Mouse (Mus musculus): ENCODE results near the gene Dab2ip. TPM values are rescaled to one million over a fixed set of nuclear protein-coding genes. Genes with fewer than 3 reads are reported as not detected.

Gene Dab2ip
- total RNA-seq, 4 experiments from 2014 or later, result 38.2 to 71.8 (median 40.3) TPM

GRCm38 (mm10) chr2:35621796-35622195 is 63.7 kb downstream of the Dab2ip start:
- DNase-seq (ENCODE audit: low spot score in 2 of 2), result peak in 1 of 2 experiments; percentile 27

- no peak for DNase-seq (ENCODE audit: low spot score in 2 of 2)
Measured at GRCm38 (mm10) chr2:35622261-35623103, 64.4 kb downstream of the Dab2ip start.

- no peak for DNase-seq (ENCODE audit: low spot score in 2 of 2)
Measured at GRCm38 (mm10) chr2:35623104-35623377, 65.0 kb downstream of the Dab2ip start.

- DNase-seq (ENCODE audit: low spot score in 2 of 2), result no peak
Measured at GRCm38 (mm10) chr2:35623431-35624148, 65.5 kb downstream of the Dab2ip start.

- DNase-seq (ENCODE audit: low spot score in 2 of 2), result no peak
Measured at GRCm38 (mm10) chr2:35624380-35625006, 66.4 kb downstream of the Dab2ip start.

GRCm38 (mm10) chr2:35625007-35625380 is 66.9 kb downstream of the Dab2ip start:
- DNase-seq (ENCODE audit: low spot score in 2 of 2), result no peak

GRCm38 (mm10) chr2:35625526-35625925 is 67.5 kb downstream of the Dab2ip start:
- no peak for DNase-seq (ENCODE audit: low spot score in 2 of 2)

GRCm38 (mm10) chr2:35626181-35626727 is 68.2 kb downstream of the Dab2ip start:
- no peak for DNase-seq (ENCODE audit: low spot score in 2 of 2)

- DNase-seq (ENCODE audit: low spot score in 2 of 2), result no peak
Measured at GRCm38 (mm10) chr2:35627298-35627898, 69.3 kb downstream of the Dab2ip start.

- no peak for DNase-seq (ENCODE audit: low spot score in 2 of 2)
Measured at GRCm38 (mm10) chr2:35628052-35628451, 70.0 kb downstream of the Dab2ip start.

GRCm38 (mm10) chr2:35628656-35629055 is 70.6 kb downstream of the Dab2ip start:
- no peak for DNase-seq (ENCODE audit: low spot score in 2 of 2)

- DNase-seq (ENCODE audit: low spot score in 2 of 2), result no peak
Measured at GRCm38 (mm10) chr2:35629126-35629525, 71.1 kb downstream of the Dab2ip start.

GRCm38 (mm10) chr2:35633392-35633791 is 75.3 kb downstream of the Dab2ip start:
- DNase-seq (ENCODE audit: low spot score in 2 of 2), result no peak

GRCm38 (mm10) chr2:35634963-35635362 is 76.9 kb downstream of the Dab2ip start:
- no peak for DNase-seq (ENCODE audit: low spot score in 2 of 2)

- DNase-seq (ENCODE audit: low spot score in 2 of 2), result no peak
Measured at GRCm38 (mm10) chr2:35635541-35635940, 77.5 kb downstream of the Dab2ip start.

- no peak for DNase-seq (ENCODE audit: low spot score in 2 of 2)
Measured at GRCm38 (mm10) chr2:35637880-35638535, 79.9 kb downstream of the Dab2ip start.

- no peak for DNase-seq (ENCODE audit: low spot score in 2 of 2)
Measured at GRCm38 (mm10) chr2:35639799-35640198, 81.7 kb downstream of the Dab2ip start.

- peak in 1 of 2 experiments; percentile 47 for DNase-seq (ENCODE audit: low spot score in 2 of 2)
Measured at GRCm38 (mm10) chr2:35640576-35640975, 82.5 kb downstream of the Dab2ip start.

GRCm38 (mm10) chr2:35642224-35642623 is 84.2 kb downstream of the Dab2ip start:
- no peak for DNase-seq (ENCODE audit: low spot score in 2 of 2)

GRCm38 (mm10) chr2:35646553-35646952 is 88.5 kb downstream of the Dab2ip start:
- DNase-seq (ENCODE audit: low spot score in 2 of 2), result no peak

- DNase-seq (ENCODE audit: low spot score in 2 of 2), result peak; percentile 78
Measured at GRCm38 (mm10) chr2:35649708-35650107, 91.6 kb downstream of the Dab2ip start.
